Mouse (Mus musculus): ENCODE results near the gene Gm4779.
"Not testable (repeated sequence)": the region's sequence is repeated elsewhere in the genome, so short reads cannot be mapped to it uniquely, and the experiment has no call there.

The Gm4779 gene

DNA sequence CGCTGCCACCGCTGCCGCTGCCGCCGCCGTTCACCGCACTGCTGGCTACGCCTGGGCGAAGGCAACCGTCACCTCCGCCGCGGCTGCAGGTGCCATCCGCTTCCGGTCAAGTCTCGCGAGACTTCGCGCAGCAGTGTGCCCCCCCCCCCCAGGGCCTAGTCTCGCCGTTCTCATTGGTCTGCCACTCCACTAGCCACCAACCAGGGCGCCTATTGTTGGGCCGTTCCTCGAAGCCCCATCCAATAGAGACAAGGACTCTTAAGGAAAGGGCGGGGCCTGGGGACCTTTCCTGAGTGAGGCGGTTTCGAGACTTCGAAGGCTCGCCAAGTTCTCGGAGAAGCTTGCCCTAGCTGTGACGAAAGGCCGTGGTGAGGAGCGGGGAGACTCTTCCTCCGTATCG is at the start of gene Gm4779, which contains the start of gene 8030474K03Rik:
Gene Gm4779 (minus strand): TSS at position 82 of the 400 bp plus-strand sequence.
Gene 8030474K03Rik (plus strand): TSS at position 315 of the 400 bp plus-strand sequence.
- no peak for DNase-seq (ENCODE audit: low spot score in 2 of 2)

DNA sequence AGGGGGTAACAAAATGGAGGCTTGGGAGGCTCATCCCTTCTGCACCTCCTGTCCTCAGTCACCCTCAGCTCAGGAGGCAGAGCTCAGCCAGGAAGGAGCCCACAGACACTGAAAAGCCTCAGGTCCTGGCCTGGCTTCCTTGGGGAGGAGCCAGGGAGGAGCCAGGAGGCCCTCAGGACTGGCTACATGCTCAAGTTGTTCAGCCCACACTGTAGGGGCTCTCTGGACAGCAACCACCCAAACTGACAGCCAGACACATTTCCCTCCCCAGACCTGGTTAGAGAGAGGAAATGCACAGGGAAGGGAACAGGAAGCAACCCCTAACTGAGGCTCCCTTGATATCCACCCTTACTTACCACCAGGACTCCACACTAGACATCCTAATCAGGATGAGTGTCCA is 25.8 kb upstream of the Gm4779 start:
- not testable (repeated sequence) for DNase-seq (ENCODE audit: low spot score in 2 of 2)

DNA sequence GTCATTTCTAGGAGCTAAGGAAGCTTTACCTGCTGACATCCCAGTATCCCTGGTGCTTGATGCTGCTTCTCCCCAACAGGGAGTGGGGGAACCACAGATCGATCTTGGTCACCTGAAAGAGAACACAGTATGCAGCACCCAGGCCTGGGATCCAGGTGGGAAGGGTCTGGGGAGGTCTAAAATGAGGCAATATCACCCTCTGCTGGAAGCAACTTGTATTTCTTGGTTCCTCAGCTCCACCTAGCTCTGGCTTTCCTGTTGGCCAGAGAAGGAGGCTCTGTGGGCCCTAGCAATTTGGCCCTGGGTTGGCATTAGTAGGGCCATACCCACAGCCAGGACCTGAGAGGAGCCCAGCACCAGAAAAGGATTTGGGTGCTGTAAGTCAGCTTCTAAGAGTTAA is 24.9 kb upstream of the Gm4779 start:
- DNase-seq (ENCODE audit: low spot score in 2 of 2): no peak

DNA sequence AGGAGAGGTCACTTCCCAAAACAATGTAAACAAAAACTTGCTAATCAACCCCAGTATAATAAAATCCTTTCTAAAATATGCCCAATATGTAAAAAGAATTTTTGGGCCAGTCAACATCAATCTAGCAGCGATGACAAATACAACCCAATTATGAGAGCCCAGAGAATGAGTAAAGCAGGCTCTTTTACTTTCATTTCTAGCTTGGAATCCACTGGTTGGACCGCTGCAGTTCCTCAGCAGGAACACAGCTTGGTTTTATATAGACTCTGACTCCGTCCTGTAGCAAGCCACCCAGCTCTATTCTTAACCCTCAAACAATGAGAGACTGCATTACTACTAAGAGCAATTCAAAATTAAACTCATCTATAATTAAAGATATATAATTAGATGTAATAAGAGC is 17.5 kb upstream of the Gm4779 start:
- DNase-seq (ENCODE audit: low spot score in 2 of 2): no peak

DNA sequence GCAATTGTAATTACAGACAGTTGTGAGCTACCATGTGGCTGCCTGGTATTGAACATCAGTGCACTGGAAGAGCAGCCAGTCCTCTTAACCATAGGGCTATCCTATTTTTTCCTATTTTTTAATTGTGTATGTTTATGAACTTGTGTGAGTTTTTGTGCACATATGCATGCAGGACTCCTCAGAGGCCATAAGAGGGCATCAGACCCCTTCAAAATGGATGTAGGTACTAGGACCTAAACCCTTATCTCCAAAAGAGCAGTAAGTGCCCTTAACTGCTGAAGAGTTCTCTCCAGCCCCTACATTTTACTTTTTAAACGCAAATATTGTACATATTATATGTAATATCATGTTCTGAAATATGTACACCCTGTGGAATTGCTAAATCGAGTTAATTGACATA is 11.3 kb upstream of the Gm4779 start:
- no peak for DNase-seq (ENCODE audit: low spot score in 2 of 2)

DNA sequence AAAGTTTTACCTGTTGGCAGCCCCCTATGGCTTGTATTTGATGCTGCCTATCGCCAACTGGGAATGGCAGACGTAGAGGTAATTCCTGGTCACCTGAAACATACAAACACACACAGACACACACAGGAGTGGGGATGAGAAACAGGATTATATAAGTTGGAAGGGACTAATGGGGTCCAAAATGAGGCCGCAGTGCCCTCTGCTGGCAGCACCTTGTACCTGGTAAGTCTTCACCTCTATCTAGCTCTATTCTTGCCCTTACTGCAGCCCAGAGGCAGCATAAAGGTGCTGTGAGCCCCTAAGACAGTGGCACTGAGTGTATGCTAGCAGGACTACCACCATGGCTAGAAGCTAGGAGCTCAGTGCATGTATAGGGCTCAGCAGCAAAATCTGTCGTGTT is 2.7 kb downstream of the Gm4779 start:
- DNase-seq (ENCODE audit: low spot score in 2 of 2): peak in 1 of 2 experiments; percentile 50

DNA sequence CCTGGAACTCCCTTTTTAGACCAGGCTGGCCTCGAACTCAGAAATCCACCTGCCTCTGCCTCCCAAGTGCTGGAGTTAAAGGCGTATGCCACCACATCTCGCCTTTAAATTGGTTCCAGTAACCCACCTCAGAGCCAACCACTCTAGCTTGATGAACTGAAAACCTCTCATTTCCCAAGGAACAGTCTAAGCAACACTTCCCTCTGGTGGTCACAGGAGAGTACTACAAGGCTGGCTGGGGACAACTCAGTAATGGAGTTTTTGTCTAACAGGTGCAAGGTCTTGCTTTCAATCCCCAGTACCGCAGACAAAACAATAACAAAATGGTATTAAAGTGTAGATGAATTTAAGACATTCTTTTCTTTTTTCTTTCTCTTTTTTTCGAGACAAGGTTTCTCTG is 22.2 kb downstream of the Gm4779 start:
- peak in 1 of 2 experiments; percentile 63 for DNase-seq (ENCODE audit: low spot score in 2 of 2)

DNA sequence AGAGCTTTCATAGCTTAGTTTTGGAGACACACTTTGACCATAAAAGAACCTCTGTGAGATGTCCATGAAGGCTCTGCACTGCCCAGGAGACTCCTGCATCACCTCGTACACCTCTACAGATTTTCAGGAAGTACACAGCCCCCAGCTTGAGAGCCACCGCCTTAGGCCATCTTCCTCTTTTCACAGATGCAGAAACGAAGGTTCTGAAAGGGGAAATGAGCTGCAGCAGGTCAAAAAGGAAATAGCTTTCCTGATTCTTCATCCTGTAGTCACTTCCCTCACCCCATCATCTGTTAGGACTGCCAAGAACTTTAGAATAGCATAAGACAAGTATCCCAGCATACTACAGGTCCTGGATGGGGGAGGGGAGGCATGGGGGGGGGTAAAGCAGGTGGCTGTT is 23.9 kb downstream of the Gm4779 start:
- no peak for DNase-seq (ENCODE audit: low spot score in 2 of 2)

DNA sequence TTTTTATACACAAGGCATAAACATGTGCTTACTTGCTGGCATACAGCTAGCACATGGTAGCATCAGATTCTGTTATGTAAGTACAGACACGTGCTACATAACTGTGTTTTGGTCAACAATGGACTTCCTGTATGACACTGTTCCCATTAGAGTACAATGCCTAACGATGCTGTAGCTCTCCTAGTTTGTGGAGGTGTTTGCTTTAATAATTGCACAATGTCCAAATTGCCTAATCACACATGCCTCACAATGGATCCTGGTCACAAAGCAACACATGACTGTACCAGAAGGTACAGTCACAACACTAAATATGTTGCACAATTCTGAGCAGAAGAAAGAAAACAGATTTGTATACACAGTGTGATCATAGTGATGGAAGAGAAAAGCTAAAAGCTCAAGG is 24.7 kb downstream of the Gm4779 start:
- DNase-seq (ENCODE audit: low spot score in 2 of 2): no peak

DNA sequence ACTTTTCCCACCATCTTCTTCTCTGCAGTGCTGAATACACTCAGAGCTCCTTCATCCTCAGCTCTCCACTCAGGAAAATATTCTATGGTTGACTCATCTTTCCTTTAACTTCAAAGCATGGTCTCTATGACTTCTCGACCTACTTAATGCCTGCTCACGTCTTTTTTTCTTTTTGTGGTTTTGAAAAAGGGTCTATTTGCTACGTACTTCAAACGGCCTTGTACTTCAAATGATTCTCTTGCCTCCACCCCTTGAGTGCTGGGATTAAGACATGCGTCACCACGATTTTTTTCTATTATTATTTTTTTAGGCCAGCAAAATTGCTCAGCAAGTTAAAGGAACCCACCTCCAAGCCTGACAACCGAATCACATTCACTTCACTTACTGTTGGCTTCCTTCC is 26.9 kb downstream of the Gm4779 start:
- no peak for DNase-seq (ENCODE audit: low spot score in 2 of 2)

DNA sequence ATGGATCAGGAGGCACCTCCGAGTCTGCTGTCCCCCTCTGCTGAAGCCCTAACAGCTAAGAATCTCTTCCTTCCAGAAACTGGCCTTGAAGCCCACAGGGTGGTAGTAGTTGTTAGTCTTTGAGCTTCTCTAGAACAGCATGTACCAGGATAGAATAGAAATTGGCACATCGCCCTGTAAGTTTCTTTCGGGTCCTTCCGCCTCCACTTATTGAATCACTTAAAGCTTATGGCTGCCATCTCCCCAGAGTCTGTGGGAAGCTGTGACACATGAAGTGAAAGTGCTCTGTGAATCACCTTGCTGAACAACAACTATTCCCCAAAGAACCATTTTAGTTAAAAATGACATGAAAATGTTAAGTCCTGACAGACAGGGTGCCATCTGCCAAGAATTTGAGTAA is 29.1 kb downstream of the Gm4779 start:
- peak in 1 of 2 experiments; percentile 12 for DNase-seq (ENCODE audit: low spot score in 2 of 2)

DNA sequence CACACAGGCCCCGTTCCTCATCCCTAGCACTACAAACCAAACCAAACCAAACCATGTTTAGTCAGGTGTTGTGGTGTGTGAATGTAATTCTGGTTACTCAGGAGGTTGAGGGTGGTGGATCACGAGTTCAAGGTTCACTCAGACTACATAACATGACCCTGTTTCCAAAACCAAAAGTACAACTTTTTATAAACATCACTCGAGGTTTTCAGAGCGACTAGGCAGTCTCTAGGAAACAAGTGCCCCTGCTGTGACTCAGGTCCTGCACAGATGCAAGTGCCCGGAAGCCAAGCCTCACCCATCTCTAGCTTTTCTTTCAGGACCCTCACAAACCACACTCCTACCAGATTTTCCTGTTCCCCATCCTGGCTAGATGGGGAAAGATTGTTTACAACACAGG is 29.6 kb downstream of the Gm4779 start:
- DNase-seq (ENCODE audit: low spot score in 2 of 2): no peak

DNA sequence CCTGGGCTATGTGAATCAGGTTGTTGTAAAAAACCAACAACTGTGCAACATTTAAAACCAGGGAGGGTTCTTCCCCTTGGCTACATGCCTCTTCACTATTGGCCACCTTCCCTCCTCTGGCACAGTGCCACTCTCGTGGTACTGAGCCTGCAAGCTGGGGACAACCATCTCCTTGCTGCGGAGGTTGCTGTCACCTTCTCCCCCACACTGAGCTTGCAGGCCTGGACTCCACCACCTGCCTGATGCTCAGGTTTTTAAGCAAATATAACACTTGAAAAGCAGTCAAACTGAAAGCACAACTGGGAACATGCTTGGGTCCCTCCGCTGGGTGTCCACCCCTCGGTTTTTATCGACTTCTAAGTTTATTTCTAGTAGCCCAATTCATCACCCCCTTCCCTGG is 39.7 kb downstream of the Gm4779 start:
- peak; percentile 25 for DNase-seq (ENCODE audit: low spot score in 2 of 2)

DNA sequence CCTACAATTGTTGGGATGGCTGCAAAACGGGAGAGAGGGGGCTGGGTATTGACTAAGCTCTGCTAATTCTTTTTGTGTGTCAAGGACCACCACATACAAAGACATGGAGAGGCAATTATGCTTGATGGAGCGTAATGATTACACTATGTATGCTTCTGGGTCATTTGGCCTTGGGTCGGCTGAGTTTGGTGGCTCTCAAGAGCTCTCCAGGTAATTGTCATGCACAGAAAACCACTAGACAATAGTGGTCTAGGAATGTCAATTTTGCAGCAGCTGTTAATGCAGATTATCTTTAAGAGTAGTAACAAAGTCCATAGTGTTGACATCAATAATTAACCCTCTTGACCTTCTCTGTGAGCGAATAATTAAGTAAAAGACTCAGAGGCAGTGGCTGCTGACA is 44.1 kb downstream of the Gm4779 start:
- no peak for DNase-seq (ENCODE audit: low spot score in 2 of 2)

DNA sequence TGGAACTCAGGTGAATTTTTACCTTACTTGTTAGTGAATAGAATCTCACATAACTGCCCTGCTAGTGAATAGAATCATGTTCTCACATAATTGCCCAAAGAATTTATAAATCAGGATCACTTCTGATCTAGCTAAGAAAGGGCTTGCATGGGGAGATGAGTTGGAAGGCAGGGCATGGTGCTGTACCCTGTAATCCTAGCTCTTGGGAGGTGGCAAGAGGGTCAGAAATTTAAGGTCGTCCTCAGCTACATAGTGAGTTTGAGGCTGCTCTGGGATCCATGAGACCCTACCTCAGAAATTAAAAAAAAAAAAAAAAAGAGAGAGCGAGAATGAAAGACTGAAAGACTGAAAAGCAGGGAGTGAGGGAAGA is 53.2 kb downstream of the Gm4779 start:
- DNase-seq (ENCODE audit: low spot score in 2 of 2): no peak

DNA sequence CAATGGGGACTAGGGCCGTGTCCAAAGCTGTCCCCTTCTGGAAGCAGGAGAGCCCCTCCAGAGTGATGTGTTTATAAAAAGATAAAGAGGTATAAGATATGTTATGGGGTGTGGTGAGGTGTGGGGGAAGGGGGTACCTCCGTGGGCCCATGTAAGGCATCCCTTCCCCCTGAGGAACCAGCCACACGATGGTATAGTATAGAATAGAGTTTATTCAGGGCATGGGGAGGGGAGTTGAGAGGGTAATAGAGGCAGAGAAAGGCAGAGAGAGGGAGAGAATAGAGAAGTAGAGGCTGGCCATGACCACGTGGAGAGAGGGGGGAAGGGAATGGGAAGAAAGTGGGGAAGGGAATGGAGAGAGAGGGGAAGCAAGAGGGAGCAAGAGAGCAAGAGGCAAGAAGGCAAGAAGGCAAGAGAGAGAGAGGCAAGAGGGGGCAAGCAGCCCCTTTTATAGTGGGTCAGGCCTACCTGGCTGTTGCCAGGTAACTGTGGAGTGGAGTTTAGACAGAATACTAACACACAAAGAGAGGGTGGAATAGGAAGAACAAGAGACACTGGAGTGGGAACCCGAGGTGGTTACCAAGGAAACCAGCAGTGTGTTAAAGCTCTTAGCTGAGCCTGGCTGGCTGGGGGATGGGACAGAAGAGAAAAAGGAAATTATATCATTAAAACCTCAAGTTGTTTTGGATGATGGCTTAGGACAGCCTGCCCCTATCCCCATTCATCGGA is 53.7 kb downstream of the Gm4779 start:
- DNase-seq (ENCODE audit: low spot score in 2 of 2): peak in 1 of 2 experiments; percentile 23
